Comparison of ENCODE assay signal across 10 mouse cellular contexts in the genomic region with DNA sequence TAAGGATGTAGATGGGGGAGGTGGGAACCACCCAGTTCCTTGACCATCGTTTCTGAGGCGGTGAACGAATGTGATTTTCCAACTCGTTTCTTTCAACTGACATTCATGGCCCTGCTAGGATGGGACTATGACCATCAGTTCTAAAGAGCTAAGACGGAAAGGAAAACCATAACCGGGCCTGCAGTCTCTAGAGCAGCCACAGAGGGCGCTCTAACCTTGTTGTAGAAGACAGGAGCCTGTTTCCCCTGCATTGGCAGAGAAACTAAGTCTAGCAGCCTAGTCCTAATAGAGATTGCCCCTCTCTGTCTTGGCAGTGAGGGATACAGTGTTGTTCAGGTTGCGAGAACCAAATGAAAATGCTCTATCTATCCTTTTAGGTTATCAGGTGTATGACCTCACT. TPM values are rescaled to one million over a fixed set of nuclear protein-coding genes. Genes with fewer than 3 reads are reported as not detected.
DNase-seq lines count a peak whose midpoint lies in the region; ATAC-seq lines count a peak whose summit lies in the region.
"Had no signal": no experiment of that assay in that cellular context is flagged by ENCODE, and none has a peak within 500 bp of the region (broad histone marks: within the 10 kb centered on the region; RNA-seq: fewer than 3 reads in every experiment).

No protein-coding gene starts in this region.

- 69% methylated on average over 8 of the region's 8 CpGs for WGBS in neural tube, embryonic 15.5 days

- no peak overlapping the region for H3K27ac ChIP-seq in neural tube, embryonic 15.5 days (replicated peaks)
- H3K27ac ChIP-seq: limb, embryonic 12.5 days had no signal

- no peaks in the 10 kb centered on the region for H3K9me3 ChIP-seq in neural tube, embryonic 15.5 days (replicated peaks)
- H3K9me3 ChIP-seq: limb, embryonic 12.5 days had no signal

- H3K4me1 ChIP-seq in neural tube, embryonic 15.5 days, result no peaks in the 10 kb centered on the region

- H3K27me3 ChIP-seq in neural tube, embryonic 15.5 days (replicated peaks), result peaks cover 5% of the 10 kb centered on the region; the same call in 1 of the 2 replicates
- H3K27me3 ChIP-seq: Patski had no signal

- no peak for ATAC-seq in cerebellum, adult (ENCODE audit: insufficient number of reproducible peaks, low FRiP score, low TSS enrichment)
- peak; percentile 57 for ATAC-seq in common myeloid progenitor, adult 5-6 weeks (replicated peaks; ENCODE audit: low read depth, poor library complexity, severe bottlenecking)
- 0 out of 2 replicates have a peak, but pooled peaks have one; percentile 39 for ATAC-seq in megakaryocyte-erythroid progenitor cell, adult 5-6 weeks (replicated peaks; ENCODE audit: low FRiP score, low TSS enrichment, poor library complexity, severe bottlenecking)
- ATAC-seq in neural tube, embryonic 15.5 days (ENCODE audit: low FRiP score), result no peak
- ATAC-seq: Patski had no signal

- DNase-seq in cerebellum, adult 8-10 months, result peak; percentile 23
- peak; percentile 48 for DNase-seq in ovary, postnatal 14 days (ENCODE audit: low spot score)
- DNase-seq in ovary, adult 18-20 months (ENCODE audit: low spot score), result no peak
- DNase-seq in thymus, postnatal 36 days, result peak; percentile 76 to 81

- H3K9ac ChIP-seq in neural tube, embryonic 15.5 days (replicated peaks), result no peak overlapping the region
- H3K9ac ChIP-seq: limb, embryonic 12.5 days had no signal

- no peak overlapping the region for H3K4me2 ChIP-seq in neural tube, embryonic 15.5 days
- H3K4me2 ChIP-seq: limb, embryonic 12.5 days had no signal

- H3K36me3 ChIP-seq in neural tube, embryonic 15.5 days, result no peaks in the 10 kb centered on the region
- H3K36me3 ChIP-seq: limb, embryonic 12.5 days had no signal

- H3K4me3 ChIP-seq in neural tube, embryonic 15.5 days (replicated peaks), result no peak overlapping the region
- H3K4me3 ChIP-seq: limb, embryonic 12.5 days had no signal

RNA-seq across cellular contexts. Expression of gene Pdcd4, which starts 50.1 kb away (rescaled TPM):
- 372 and 408 TPM in 2 replicates for total RNA-seq in common myeloid progenitor, adult 5-6 weeks (2017)
- 137 and 154 TPM in 2 replicates for total RNA-seq in megakaryocyte-erythroid progenitor cell, adult 5-6 weeks (2014; fragmentation: Nextera tagmentation)
- total RNA-seq in megakaryocyte-erythroid progenitor cell, adult 5-6 weeks (2017), result 288 and 291 TPM in 2 replicates
- polyA plus RNA-seq in neural tube, embryonic 15.5 days (2015; fragmentation: Nextera tagmentation; extraction: Ambion mirVana), result 60.3 and 69.1 TPM in 2 replicates

Comparison
In these comparisons a context has a peak if more than half of its experiments do, and no peak if none do; other contexts are left out.
1. ATAC-seq: peak in common myeloid progenitor, adult 5-6 weeks (single experiment) and megakaryocyte-erythroid progenitor cell, adult 5-6 weeks (single experiment); none in cerebellum, adult (single experiment) and neural tube, embryonic 15.5 days (single experiment).